Mouse (Mus musculus) heart, postnatal 10 days (tissue): Measurements from ENCODE around the gene Runx1. TPM values are rescaled to one million over a fixed set of nuclear protein-coding genes. Genes with fewer than 3 reads are reported as not detected.

ENCODE experiments used
- DNase-seq, 2 experiments: peaks; one replicate each; pipeline ENCODE4 v3.0.0; 2021
- intact Hi-C: fragments of 180-260 bp; cut with DNase I; formaldehyde crosslinking; loops from one replicate; pipeline ENCODE4 v1.15.1; 2025
- total RNA-seq, 2 experiments: library from RNA; stranded (reverse); gene quantifications; 2 replicates each; pipeline ENCODE4 v1.2.3; 2021

The Runx1 gene
- total RNA-seq, 2 experiments from 2014 or later, result 1.4 to 1.7 TPM

GRCm38 (mm10) chr16:92760091-92760490 is 65.9 kb downstream of the Runx1 start:
- intact Hi-C loops, result no loop called here
- DNase-seq, result no peak

GRCm38 (mm10) chr16:92757564-92757963 is 68.4 kb downstream of the Runx1 start:
- intact Hi-C loops, result no loop called here
- no peak for DNase-seq

- no peak for DNase-seq
- intact Hi-C loops, result no loop called here
These were observed 72.0 kb downstream of the Runx1 start for GRCm38 (mm10) chr16:92753944-92754343.

GRCm38 (mm10) chr16:92753139-92753538 is 72.8 kb downstream of the Runx1 start:
- DNase-seq, result no peak
- intact Hi-C loops, result no loop called here

GRCm38 (mm10) chr16:92748272-92748671 is 77.7 kb downstream of the Runx1 start:
- intact Hi-C loops, result no loop called here
- DNase-seq, result no peak

- intact Hi-C loops, result no loop called here
- DNase-seq, result no peak
These were observed 78.9 kb downstream of the Runx1 start for GRCm38 (mm10) chr16:92747062-92747461.

- intact Hi-C loops, result no loop called here
- DNase-seq, result no peak
These were observed 80.7 kb downstream of the Runx1 start for GRCm38 (mm10) chr16:92745239-92745638.

- intact Hi-C loops, result no loop called here
- no peak for DNase-seq
These were observed 81.7 kb downstream of the Runx1 start for GRCm38 (mm10) chr16:92744172-92744777.

- DNase-seq, result no peak
- intact Hi-C loops, result no loop called here
These were observed 82.2 kb downstream of the Runx1 start for GRCm38 (mm10) chr16:92743755-92744154.

- DNase-seq, result no peak
- intact Hi-C loops, result no loop called here
These were observed 84.6 kb downstream of the Runx1 start for GRCm38 (mm10) chr16:92741342-92741741.

- DNase-seq, result no peak
- intact Hi-C loops, result no loop called here
These were observed 85.4 kb downstream of the Runx1 start for GRCm38 (mm10) chr16:92740541-92740940.

- DNase-seq, result no peak
- intact Hi-C loops, result no loop called here
These were observed 86.0 kb downstream of the Runx1 start for GRCm38 (mm10) chr16:92739997-92740396.

- intact Hi-C loops, result no loop called here
- DNase-seq, result no peak
These were observed 86.7 kb downstream of the Runx1 start for GRCm38 (mm10) chr16:92739071-92739793.

- intact Hi-C loops, result no loop called here
- no peak for DNase-seq
These were observed 87.4 kb downstream of the Runx1 start for GRCm38 (mm10) chr16:92738476-92739010.

- DNase-seq, result no peak
- intact Hi-C loops, result no loop called here
These were observed 99.1 kb downstream of the Runx1 start for GRCm38 (mm10) chr16:92726870-92727269.

GRCm38 (mm10) chr16:92724526-92724925 is 101.4 kb downstream of the Runx1 start:
- intact Hi-C loops, result no loop called here
- DNase-seq, result no peak

GRCm38 (mm10) chr16:92720678-92721077 is 105.3 kb downstream of the Runx1 start:
- DNase-seq, result no peak
- intact Hi-C loops, result no loop called here

- DNase-seq, result no peak
- intact Hi-C loops, result loop anchor here (10.0 kb wide), 1 partner anchor 275 kb away; no protein-coding TSS in a partner anchor
These were observed 106.2 kb downstream of the Runx1 start for GRCm38 (mm10) chr16:92719725-92720124.

GRCm38 (mm10) chr16:92715599-92716483 is 110.1 kb downstream of the Runx1 start:
- intact Hi-C loops, result loop anchor here (10.0 kb wide), 1 partner anchor 279 kb away; no protein-coding TSS in a partner anchor
- peak in 1 of 2 experiments; percentile 28 for DNase-seq

- DNase-seq, result no peak
- intact Hi-C loops, result loop anchor here (10.0 kb wide), 1 partner anchor 285 kb away; no protein-coding TSS in a partner anchor
These were observed 115.8 kb downstream of the Runx1 start for GRCm38 (mm10) chr16:92710161-92710560.

GRCm38 (mm10) chr16:92708718-92709117 is 117.2 kb downstream of the Runx1 start:
- DNase-seq, result no peak
- intact Hi-C loops, result no loop called here
